Mouse (Mus musculus): ENCODE measurements around the gene 1700025C18Rik. TPM values are rescaled to one million over a fixed set of nuclear protein-coding genes. Genes with fewer than 3 reads are reported as not detected.

The 1700025C18Rik gene
- polyA plus RNA-seq, 1 experiment = not detected

DNA sequence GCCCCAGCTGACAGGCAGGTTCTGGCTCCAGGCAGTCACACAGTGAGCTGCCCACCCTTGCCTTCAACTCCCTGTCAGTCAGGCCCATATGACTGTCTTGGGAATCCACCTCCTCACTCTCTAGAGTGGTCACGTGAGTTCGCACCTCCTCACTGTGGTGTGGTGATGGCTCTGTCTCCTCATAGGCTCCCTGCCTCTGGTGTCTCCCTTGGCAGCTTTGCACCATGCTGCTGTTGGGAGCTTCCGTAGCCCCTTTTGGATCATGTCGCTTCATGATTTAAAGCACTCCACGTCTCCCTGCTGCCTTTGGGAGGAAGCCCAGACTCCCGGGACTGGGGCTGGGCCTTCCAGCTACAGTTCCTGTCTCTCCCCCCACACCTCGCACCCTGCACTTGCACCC lies 26.1 kb downstream of the 1700025C18Rik start:
- Histone ChIP-seq H3K27ac (replicated peaks; ENCODE audit: low read depth, low read length) (no peak overlapping the region), H3K4me3 (ENCODE audit: insufficient read depth, low read depth, low read length) (no peak overlapping the region), H3K4me1 (ENCODE audit: control insufficient read depth, insufficient read depth, insufficient read length, low read length) (no peaks in the 10 kb centered on the region)

DNA sequence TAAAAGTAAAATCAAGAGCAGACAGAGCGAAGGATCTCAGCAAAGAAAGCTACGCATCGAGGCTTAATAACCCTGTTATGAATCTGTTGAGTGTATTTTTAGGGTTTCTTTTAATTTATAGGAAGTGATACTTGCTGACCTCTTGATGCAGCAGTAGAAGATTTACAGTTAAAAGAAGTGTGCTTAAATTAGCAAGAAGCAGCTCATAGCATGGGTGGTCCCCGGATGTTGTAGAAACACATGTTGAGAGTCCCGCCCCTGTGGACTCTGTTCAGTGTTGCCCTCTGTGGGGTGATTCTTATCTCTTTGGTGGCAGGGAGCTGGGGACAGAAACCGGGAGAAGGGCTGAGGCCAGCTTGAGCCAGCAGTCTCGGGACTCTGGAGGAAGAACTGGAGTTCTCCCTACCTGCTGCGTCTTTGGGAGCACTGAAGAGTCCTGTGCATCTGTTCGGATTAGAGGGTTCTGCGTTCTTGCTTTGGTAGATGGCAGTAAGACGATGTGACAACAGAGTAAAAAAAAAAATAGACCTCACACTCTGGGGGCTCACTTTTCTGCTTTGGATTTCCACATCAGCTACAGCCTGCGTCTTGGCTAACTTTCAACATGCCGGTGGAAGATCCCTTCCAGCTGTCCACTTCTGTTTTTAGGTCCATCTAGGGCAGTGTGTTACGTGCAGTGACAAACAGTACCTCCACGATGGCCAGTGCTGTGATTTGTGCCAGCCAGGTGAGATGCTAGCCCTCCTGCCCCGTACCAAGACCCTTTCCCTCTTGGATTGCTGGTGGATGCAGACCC lies 28.7 kb downstream of the 1700025C18Rik start:
- no peak overlapping the region for H3K27ac ChIP-seq (replicated peaks; ENCODE audit: low read depth, low read length)
- no peaks in the 10 kb centered on the region for H3K4me1 ChIP-seq (ENCODE audit: control insufficient read depth, insufficient read depth, insufficient read length, low read length)
- no peak overlapping the region for H3K4me3 ChIP-seq (ENCODE audit: insufficient read depth, low read depth, low read length)

DNA sequence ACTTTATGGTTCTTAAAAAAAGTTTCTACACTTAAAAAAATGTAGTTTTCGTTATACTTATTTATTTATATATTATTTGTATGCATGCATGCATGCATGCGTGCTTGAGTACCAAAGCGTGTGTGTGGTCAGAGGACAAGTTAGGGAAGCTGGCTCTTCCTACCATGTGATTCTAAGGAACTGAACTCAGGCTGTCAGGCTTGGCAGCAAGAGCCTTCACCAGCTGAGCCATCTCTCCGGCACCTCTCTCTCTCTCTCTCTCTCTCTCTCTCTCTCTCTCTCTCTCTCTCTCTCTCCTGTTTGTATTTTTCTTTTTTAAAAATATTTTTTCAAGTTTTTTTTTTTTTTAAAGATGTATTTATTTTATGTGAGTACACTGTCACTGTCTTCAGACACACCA lies 30.6 kb downstream of the 1700025C18Rik start:
- Histone ChIP-seq H3K27ac (replicated peaks; ENCODE audit: low read depth, low read length) (no peak overlapping the region), H3K4me1 (ENCODE audit: control insufficient read depth, insufficient read depth, insufficient read length, low read length) (no peaks in the 10 kb centered on the region), H3K4me3 (ENCODE audit: insufficient read depth, low read depth, low read length) (no peak overlapping the region)

DNA sequence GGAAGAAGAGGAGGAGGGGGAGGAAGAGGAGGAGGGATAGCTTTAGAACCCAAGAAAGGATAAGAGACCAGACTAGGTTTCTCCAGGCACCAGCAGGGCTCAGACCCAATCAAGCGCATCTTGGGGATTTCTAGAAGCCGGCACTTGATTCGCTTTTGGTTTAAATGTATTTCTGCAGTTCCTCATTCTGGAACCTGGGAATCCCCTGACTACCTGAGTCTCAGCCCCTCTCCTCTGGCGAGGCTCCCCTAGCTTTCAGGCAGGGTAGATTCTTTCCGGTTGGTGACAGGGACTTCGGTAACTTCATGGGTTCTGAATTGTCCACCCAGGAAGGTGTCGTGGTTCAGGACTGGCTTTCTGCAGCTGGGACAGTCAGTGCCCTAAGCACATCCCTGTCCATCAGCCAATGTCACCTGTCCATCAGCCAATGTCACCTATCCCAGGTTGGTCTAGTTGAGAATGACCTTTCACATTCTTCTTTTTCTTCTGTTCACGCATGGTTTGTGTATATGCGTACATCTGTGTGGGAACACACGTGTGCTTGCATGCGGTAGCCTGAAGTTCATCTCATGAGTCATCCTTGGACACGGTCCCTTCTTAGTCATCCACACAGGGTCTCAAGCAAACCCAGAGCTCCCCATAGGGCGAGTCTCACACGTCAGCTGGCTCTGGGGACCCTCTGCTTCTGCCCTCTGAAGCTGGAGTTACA lies 34.0 kb downstream of the 1700025C18Rik start:
- Histone ChIP-seq H3K4me3 (ENCODE audit: insufficient read depth, low read depth, low read length) (peak overlapping the region; percentile 53), H3K4me1 (ENCODE audit: control insufficient read depth, insufficient read depth, insufficient read length, low read length) (no peaks in the 10 kb centered on the region), H3K27ac (replicated peaks; ENCODE audit: low read depth, low read length) (no peak overlapping the region)

DNA sequence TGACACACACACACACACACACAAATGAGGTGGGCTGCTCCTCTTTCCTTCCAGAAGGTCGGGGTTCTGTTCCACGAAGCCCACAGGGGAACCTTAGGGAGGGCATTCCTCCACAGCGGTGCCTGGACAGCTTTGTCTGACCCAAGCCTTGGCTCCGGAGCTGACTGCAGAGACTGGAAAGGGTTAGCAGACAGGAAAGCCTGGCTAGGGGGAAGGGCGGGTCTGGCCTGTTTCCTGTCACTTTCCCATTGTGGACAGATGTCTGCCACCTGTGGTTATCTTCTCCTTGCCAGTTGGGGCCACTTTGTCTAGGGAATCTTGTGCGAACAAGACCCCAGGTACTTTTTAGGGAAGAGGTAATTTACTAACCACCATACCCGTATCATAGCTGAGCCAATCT lies 34.6 kb downstream of the 1700025C18Rik start:
- Histone ChIP-seq H3K27ac (replicated peaks; ENCODE audit: low read depth, low read length) (no peak overlapping the region), H3K4me1 (ENCODE audit: control insufficient read depth, insufficient read depth, insufficient read length, low read length) (no peaks in the 10 kb centered on the region), H3K4me3 (ENCODE audit: insufficient read depth, low read depth, low read length) (peak overlapping the region; percentile 53)

DNA sequence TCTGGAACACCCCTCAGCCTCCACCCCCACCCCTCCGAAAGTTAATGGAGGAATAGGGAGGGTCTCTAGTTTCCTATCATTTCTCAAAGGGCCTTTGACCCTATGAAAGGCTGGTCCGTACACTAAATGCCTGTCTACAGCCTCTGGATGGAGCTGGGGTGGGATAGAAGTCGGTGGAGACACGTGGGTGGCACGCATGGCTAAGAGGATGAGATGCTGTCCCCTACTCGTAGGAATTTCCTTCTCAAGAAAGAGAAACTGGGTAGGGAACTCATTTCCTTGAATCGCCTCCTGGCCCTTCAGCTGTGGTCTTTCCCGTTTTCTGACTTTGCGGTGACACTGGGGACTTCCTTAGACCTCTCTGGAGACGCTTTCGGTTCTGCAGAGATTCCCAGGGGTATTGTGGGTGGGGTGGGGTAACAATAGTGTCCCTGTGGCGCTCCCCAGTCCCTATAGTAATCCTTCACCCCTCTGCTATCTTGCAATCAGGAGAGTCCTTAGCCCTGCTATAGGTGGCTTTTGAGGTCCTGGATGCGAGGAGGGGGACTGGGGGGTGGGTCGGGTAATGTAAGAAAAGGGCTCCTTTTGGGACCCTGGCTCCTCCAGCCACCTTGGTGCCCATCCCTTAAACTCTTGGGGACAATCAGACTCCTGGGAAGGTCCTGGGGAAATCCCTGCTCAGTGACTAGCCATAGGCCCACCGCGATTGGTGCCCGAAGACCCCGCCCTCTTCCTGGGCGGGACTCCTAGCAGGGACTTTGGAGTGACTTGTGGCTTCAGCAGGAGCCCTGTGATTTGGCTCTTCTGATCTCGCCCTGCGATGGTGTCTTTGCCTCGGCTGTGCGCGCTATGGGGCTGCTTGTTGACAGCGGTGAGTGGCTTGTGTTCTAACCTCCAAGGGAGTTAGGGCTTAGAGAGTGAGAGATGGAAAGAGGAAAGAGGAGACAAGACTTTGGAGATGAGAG lies 35.4 kb downstream of the 1700025C18Rik start, which contains the start of gene Cd40:
Gene Cd40, plus strand, starts transcription at position 740 of the 965 bp plus-strand sequence.
- Histone ChIP-seq H3K27ac (replicated peaks; ENCODE audit: low read depth, low read length) (peak within 1 kb of the TSS; percentile 44; the same call in 1 of the 2 replicates), H3K4me1 (ENCODE audit: control insufficient read depth, insufficient read depth, insufficient read length, low read length) (no peaks in the 10 kb centered on the region), H3K4me3 (ENCODE audit: insufficient read depth, low read depth, low read length) (peak within 1 kb of the TSS; percentile 53)

DNA sequence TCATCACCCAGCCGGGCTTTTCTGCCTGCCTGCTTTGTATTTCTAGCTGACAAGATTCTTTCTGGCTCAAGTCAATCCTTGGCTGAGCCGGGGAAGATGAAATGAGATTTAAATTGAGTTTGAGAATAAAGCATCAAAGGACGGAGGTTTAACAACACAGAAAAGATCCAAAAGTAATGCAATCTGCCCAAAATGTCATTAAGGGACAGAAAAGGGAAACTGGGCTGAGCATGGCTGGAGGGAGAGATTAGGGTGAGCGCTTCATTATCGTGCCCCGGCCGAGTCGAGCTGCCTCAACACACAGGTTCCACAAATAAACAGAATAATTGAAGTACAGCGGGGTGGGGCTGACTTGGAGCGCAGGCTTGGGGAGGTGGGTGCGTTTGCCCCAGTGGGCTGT lies 39.0 kb downstream of the 1700025C18Rik start:
- H3K27ac ChIP-seq (replicated peaks; ENCODE audit: low read depth, low read length) = no peak overlapping the region
- H3K4me3 ChIP-seq (ENCODE audit: insufficient read depth, low read depth, low read length) = no peak overlapping the region
- H3K4me1 ChIP-seq (ENCODE audit: control insufficient read depth, insufficient read depth, insufficient read length, low read length) = no peaks in the 10 kb centered on the region

DNA sequence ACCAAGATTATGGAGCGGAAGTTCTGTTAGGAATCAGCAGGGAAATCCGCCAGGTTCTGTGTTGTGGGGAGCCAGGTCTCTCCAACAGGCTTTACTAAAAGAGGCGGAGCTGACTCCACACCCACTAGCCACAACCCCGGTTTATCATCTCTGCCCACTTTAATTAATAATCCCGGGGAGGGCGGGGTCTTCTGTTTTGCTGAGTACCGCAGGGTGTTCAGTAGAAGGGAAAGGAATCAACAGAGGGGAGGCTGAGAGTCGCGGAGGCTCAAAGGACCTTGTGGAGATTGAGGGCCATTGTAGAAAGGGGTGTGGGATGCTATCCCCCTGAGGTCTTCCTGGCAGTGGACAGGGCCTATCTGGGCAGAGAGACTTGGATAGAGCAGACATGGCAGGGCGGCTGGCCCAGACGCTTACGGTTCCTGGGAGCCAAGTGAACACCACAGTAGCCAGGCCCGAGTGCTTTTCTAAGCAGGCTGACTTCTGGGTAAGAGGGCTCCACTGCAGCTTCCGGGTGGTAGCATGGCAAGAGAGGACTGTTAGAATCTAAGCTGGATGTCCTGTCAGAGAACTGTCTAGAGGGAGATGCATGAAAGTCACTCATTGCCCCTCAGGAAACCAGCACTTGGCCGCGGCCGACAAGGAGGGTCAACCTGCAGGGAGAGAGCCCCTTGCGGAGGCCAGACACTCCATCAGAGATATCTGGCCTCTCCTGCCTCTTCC lies 39.6 kb downstream of the 1700025C18Rik start:
- Histone ChIP-seq H3K4me3 (ENCODE audit: insufficient read depth, low read depth, low read length) (no peak overlapping the region), H3K4me1 (ENCODE audit: control insufficient read depth, insufficient read depth, insufficient read length, low read length) (no peaks in the 10 kb centered on the region)

DNA sequence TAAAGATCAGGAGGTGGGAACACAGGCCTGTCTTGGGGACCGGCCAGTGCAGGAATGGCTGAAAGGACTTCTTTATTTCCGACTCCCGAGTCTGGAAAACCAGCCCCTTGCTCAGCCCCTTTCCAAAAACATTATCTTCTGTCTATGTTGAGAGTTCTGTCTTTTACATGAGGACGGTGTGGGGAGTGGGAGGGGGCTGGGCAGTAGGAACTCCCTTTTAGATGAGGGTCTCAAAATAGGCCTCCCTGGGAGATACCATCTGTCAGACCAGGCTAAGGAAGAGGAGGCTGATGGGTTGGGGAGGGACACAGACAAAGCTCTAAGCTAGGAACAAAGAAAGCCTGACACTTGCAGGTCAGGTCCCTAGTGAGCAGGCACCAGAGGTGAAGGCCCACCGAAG lies 41.5 kb downstream of the 1700025C18Rik start:
- no peak overlapping the region for H3K27ac ChIP-seq (replicated peaks; ENCODE audit: low read depth, low read length)
- no peak overlapping the region for H3K4me3 ChIP-seq (ENCODE audit: insufficient read depth, low read depth, low read length)
- no peaks in the 10 kb centered on the region for H3K4me1 ChIP-seq (ENCODE audit: control insufficient read depth, insufficient read depth, insufficient read length, low read length)

More for the DNA sequence above, 39.6 kb downstream of the 1700025C18Rik start:
- H3K27ac ChIP-seq (replicated peaks; ENCODE audit: low read depth, low read length) = no peak overlapping the region

DNA sequence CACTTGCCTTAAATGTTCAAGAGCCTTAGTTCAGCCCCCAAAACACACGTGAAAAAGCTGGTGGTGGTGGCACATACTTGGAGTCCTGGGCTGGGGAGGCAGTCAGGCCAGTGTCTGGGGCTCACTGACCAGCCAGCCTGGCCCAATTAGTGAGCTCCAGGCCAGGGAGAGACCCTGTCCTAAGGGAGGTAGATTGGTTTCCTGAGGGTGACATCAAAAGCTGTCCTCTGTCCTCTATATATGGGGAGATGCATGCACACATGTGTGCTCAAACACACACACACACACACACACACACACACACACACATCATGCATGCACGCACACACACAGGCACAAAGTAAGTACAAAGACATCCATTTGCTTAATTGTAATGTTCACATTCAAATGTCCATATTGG lies 46.8 kb downstream of the 1700025C18Rik start:
- H3K4me3 ChIP-seq (ENCODE audit: insufficient read depth, low read depth, low read length) = no peak overlapping the region
- no peaks in the 10 kb centered on the region for H3K4me1 ChIP-seq (ENCODE audit: control insufficient read depth, insufficient read depth, insufficient read length, low read length)
- H3K27ac ChIP-seq (replicated peaks; ENCODE audit: low read depth, low read length) = no peak overlapping the region

DNA sequence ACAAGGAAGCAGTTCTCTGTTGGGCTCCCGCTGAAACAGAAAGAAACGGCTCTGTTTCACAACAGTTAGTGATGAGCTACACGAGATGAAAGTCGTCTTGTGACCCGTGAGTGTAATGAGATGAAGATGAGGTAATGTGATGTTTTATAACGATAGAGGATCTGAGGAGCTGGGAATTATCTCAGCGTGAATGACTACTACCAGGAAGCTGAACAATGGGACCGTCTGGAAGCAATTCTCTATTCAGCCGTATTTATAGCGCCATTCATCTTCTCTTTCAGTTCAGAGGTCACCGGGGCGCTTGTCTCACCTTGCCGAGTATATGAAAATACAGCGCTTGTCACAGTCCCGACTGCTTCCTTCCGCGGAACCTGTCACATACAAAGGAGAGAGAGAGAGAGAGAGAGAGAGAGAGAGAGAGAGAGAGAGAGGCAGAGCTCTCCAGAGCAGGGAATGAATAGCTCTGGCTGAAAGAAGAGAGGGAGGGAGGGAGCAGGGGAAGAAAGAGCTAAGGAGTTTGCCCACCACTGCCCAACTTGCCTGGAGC lies 47.4 kb downstream of the 1700025C18Rik start:
- H3K4me1 ChIP-seq (ENCODE audit: control insufficient read depth, insufficient read depth, insufficient read length, low read length) = no peaks in the 10 kb centered on the region
- no peak overlapping the region for H3K27ac ChIP-seq (replicated peaks; ENCODE audit: low read depth, low read length)

DNA sequence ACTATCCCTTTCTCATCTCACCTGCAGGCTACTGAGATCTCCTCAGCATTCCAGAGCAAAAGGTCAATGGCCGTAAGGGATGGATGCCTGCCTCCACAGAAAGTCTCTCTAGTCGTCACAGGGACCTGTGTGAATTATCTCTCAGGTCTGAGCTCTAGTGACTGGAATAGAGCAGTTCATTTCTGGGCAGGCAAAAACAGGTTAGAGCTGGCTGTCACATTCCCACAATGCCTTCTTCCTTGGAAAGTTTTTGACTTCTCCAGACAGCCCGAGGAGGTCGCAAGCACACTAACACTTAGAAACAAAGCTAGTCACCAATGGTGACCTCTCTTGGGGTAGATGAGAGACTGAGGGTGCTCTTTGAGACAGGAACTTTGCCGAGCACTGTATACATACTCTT lies 48.4 kb downstream of the 1700025C18Rik start:
- Histone ChIP-seq H3K4me3 (ENCODE audit: insufficient read depth, low read depth, low read length) (no peak overlapping the region), H3K27ac (replicated peaks; ENCODE audit: low read depth, low read length) (no peak overlapping the region), H3K4me1 (ENCODE audit: control insufficient read depth, insufficient read depth, insufficient read length, low read length) (no peaks in the 10 kb centered on the region)

More for the DNA sequence above, 47.4 kb downstream of the 1700025C18Rik start:
- H3K4me3 ChIP-seq (ENCODE audit: insufficient read depth, low read depth, low read length) = no peak overlapping the region

DNA sequence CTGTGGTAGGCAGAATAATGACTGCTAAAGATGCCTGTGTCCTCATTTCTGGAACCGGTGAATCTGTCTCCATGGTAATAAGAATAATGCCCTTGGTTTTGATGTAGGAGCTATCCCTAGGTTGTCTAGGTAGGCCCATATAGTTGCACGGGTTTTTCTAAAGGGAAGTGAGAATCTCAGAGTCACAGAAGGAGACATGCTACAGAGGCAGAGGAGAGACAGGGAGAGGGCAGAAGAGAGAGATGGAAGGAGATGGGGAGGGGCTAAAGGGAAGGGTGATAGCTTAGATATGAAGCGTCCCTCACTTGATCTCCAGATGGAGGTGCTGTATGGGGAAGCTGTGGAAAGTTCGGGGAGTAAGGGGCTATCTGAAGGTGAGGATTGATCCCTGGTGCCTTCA lies 53.1 kb downstream of the 1700025C18Rik start:
- no peaks in the 10 kb centered on the region for H3K4me1 ChIP-seq (ENCODE audit: control insufficient read depth, insufficient read depth, insufficient read length, low read length)
- H3K4me3 ChIP-seq (ENCODE audit: insufficient read depth, low read depth, low read length) = no peak overlapping the region
- no peak overlapping the region for H3K27ac ChIP-seq (replicated peaks; ENCODE audit: low read depth, low read length)

DNA sequence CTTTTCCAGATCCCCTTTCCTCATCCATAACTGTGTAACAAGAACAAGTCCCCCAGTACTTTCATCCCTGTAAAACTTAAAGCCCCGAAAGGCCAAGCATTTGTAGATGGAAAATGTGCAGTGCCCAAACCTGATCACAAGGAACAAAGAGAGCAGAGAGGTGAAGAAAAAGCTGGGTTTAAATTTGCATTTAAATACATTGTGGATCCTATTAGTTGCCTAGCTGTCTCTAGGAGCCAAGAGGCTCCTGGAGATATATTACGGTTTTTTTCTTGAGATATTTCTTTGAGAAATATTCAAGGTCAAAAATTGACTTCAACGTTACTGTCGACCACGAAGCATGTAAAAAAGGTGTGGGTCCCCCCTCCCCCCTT lies 55.5 kb downstream of the 1700025C18Rik start:
- H3K4me1 ChIP-seq (ENCODE audit: control insufficient read depth, insufficient read depth, insufficient read length, low read length) = no peaks in the 10 kb centered on the region

More for the DNA sequence above, 55.5 kb downstream of the 1700025C18Rik start:
- Histone ChIP-seq H3K4me3 (ENCODE audit: insufficient read depth, low read depth, low read length) (peak overlapping the region; percentile 95), H3K27ac (replicated peaks; ENCODE audit: low read depth, low read length) (no peak overlapping the region)
